Mouse (Mus musculus): ENCODE measurements around the gene Zfp629. TPM values are rescaled to one million over a fixed set of nuclear protein-coding genes. Genes with fewer than 3 reads are reported as not detected.

Gene Zfp629
- 3.5 TPM for polyA plus RNA-seq (2014; fragmentation: Illumina TruSeq; extraction: RNeasy Lipid Tissue Mini Kit (QIAGEN cat#74804); ENCODE audit: low read depth, low replicate concordance)

GRCm38 (mm10) chr7:127614891-127615843, at the start of gene Zfp629:
TSS of gene Zfp629 (minus strand) at chr7:127615797.

GRCm38 (mm10) chr7:127588011-127588871, 27.4 kb downstream of the Zfp629 start, which contains the start of the genes Ccdc189 and Rnf40:
TSS of gene Ccdc189 (minus strand) at chr7:127588595.
TSS of gene Rnf40 (plus strand) at chr7:127588767.

DNA sequence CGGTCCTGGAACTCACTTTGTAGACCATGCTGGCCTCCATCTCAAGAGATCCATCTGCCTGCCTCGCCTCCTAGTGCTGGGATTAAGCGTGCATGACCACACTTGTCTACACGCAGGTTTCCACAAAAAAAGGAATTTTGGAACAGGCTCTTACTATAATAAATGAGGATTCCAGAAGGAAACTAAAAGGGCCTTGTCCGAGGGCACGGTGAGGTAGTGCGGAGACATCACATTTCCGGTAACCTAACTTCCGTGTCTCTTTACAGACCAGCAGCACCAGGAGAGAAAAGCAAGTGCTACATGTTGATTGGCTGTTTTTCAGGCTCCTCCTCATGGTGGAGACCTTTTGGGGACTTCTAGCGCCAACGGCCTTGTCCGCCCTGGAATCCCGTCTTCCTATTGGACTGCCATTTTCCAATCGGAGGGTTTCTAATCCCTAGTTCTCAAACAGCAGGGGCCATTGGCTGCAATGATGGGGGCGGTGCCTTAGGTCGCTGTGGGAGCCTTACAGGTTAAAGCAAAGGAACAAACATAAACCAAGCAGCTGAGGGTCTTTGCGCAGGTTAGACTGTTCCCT, 42.6 kb downstream of the Zfp629 start, which contains the start of gene Phkg2:
Phkg2 (plus strand) TSS at position 446 of the 577 bp plus-strand sequence.

DNA sequence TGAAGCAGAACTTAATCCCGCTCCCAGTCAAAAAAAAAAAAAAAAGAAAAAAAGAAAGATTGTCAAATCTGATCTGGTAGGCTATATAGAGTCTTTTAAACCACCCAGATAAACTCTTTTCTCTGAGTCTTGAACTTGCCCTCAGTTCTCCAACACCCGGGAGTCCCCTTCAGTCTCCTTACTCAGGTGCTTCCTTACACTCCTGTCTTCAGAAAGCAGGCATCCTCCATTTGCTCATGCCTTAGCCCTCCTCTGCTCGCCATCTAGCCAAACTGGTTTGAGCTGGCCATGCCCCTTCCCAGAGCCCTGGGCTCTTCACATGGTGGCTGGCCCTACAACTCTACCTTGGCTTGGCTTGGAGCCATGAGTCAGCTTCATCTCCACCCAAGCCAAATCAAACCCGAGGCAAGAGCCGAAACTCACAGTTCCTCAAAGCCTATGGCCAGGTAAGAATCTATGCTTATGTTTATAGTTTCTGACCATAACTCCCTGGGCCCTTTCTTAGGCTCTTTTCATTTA, 54.2 kb downstream of the Zfp629 start, which contains the start of gene Tmem265:
Tmem265 (plus strand) TSS at position 51 of the 519 bp plus-strand sequence.

Other genes starting within 250 kb of the Zfp629 start
- gene Zfp747, start 239.7 kb downstream of the Zfp629 start, polyA plus RNA-seq (2014; fragmentation: Illumina TruSeq; extraction: RNeasy Lipid Tissue Mini Kit (QIAGEN cat#74804); ENCODE audit: low read depth, low replicate concordance), result 1.0 TPM
- gene 9130019O22Rik, start 228.6 kb downstream of the Zfp629 start, polyA plus RNA-seq (2014; fragmentation: Illumina TruSeq; extraction: RNeasy Lipid Tissue Mini Kit (QIAGEN cat#74804); ENCODE audit: low read depth, low replicate concordance), result 0.61 TPM
- 0.42 TPM for gene E430018J23Rik, start 222.2 kb downstream of the Zfp629 start, polyA plus RNA-seq (2014; fragmentation: Illumina TruSeq; extraction: RNeasy Lipid Tissue Mini Kit (QIAGEN cat#74804); ENCODE audit: low read depth, low replicate concordance)
- gene Zfp764, start 209.0 kb downstream of the Zfp629 start, polyA plus RNA-seq (2014; fragmentation: Illumina TruSeq; extraction: RNeasy Lipid Tissue Mini Kit (QIAGEN cat#74804); ENCODE audit: low read depth, low replicate concordance), result 0.77 TPM
- 1.4 TPM for gene Zfp688, start 193.7 kb downstream of the Zfp629 start, polyA plus RNA-seq (2014; fragmentation: Illumina TruSeq; extraction: RNeasy Lipid Tissue Mini Kit (QIAGEN cat#74804); ENCODE audit: low read depth, low replicate concordance)
- 0.48 TPM for gene Zfp689, start 166.6 kb downstream of the Zfp629 start, polyA plus RNA-seq (2014; fragmentation: Illumina TruSeq; extraction: RNeasy Lipid Tissue Mini Kit (QIAGEN cat#74804); ENCODE audit: low read depth, low replicate concordance)
- 10.5 TPM for gene Prr14, start 156.2 kb downstream of the Zfp629 start, polyA plus RNA-seq (2014; fragmentation: Illumina TruSeq; extraction: RNeasy Lipid Tissue Mini Kit (QIAGEN cat#74804); ENCODE audit: low read depth, low replicate concordance)
- gene Fbrs, start 136.6 kb downstream of the Zfp629 start, polyA plus RNA-seq (2014; fragmentation: Illumina TruSeq; extraction: RNeasy Lipid Tissue Mini Kit (QIAGEN cat#74804); ENCODE audit: low read depth, low replicate concordance), result 5.4 TPM
- gene Srcap, start 103.8 kb downstream of the Zfp629 start, polyA plus RNA-seq (2014; fragmentation: Illumina TruSeq; extraction: RNeasy Lipid Tissue Mini Kit (QIAGEN cat#74804); ENCODE audit: low read depth, low replicate concordance), result 1.8 TPM
- 3.5 TPM for gene Gm42715, start 96.2 kb downstream of the Zfp629 start, polyA plus RNA-seq (2014; fragmentation: Illumina TruSeq; extraction: RNeasy Lipid Tissue Mini Kit (QIAGEN cat#74804); ENCODE audit: low read depth, low replicate concordance)
- not detected for gene Tmem265, start 54.4 kb downstream of the Zfp629 start, polyA plus RNA-seq (2014; fragmentation: Illumina TruSeq; extraction: RNeasy Lipid Tissue Mini Kit (QIAGEN cat#74804); ENCODE audit: low read depth, low replicate concordance)
- 17.5 TPM for gene Phkg2, start 42.5 kb downstream of the Zfp629 start, polyA plus RNA-seq (2014; fragmentation: Illumina TruSeq; extraction: RNeasy Lipid Tissue Mini Kit (QIAGEN cat#74804); ENCODE audit: low read depth, low replicate concordance)
- not detected for gene Ccdc189, start 27.2 kb downstream of the Zfp629 start, polyA plus RNA-seq (2014; fragmentation: Illumina TruSeq; extraction: RNeasy Lipid Tissue Mini Kit (QIAGEN cat#74804); ENCODE audit: low read depth, low replicate concordance)
- 1.8 TPM for gene Rnf40, start 27.0 kb downstream of the Zfp629 start, polyA plus RNA-seq (2014; fragmentation: Illumina TruSeq; extraction: RNeasy Lipid Tissue Mini Kit (QIAGEN cat#74804); ENCODE audit: low read depth, low replicate concordance)
- 0.26 TPM for gene Bcl7c, start 93.1 kb upstream of the Zfp629 start, polyA plus RNA-seq (2014; fragmentation: Illumina TruSeq; extraction: RNeasy Lipid Tissue Mini Kit (QIAGEN cat#74804); ENCODE audit: low read depth, low replicate concordance)
- gene Ctf1, start 96.9 kb upstream of the Zfp629 start, polyA plus RNA-seq (2014; fragmentation: Illumina TruSeq; extraction: RNeasy Lipid Tissue Mini Kit (QIAGEN cat#74804); ENCODE audit: low read depth, low replicate concordance), result 5.0 TPM
- not detected for gene Ctf2, start 116.4 kb upstream of the Zfp629 start, polyA plus RNA-seq (2014; fragmentation: Illumina TruSeq; extraction: RNeasy Lipid Tissue Mini Kit (QIAGEN cat#74804); ENCODE audit: low read depth, low replicate concordance)
- 0.21 TPM for gene Fbxl19, start 128.7 kb upstream of the Zfp629 start, polyA plus RNA-seq (2014; fragmentation: Illumina TruSeq; extraction: RNeasy Lipid Tissue Mini Kit (QIAGEN cat#74804); ENCODE audit: low read depth, low replicate concordance)
- gene Orai3, start 154.0 kb upstream of the Zfp629 start, polyA plus RNA-seq (2014; fragmentation: Illumina TruSeq; extraction: RNeasy Lipid Tissue Mini Kit (QIAGEN cat#74804); ENCODE audit: low read depth, low replicate concordance), result 4.0 TPM
- gene Setd1a, start 160.9 kb upstream of the Zfp629 start, polyA plus RNA-seq (2014; fragmentation: Illumina TruSeq; extraction: RNeasy Lipid Tissue Mini Kit (QIAGEN cat#74804); ENCODE audit: low read depth, low replicate concordance), result 1.6 TPM
- gene Gm49388, start 169.8 kb upstream of the Zfp629 start, polyA plus RNA-seq (2014; fragmentation: Illumina TruSeq; extraction: RNeasy Lipid Tissue Mini Kit (QIAGEN cat#74804); ENCODE audit: low read depth, low replicate concordance), result not detected
- gene Hsd3b7, start 184.8 kb upstream of the Zfp629 start, polyA plus RNA-seq (2014; fragmentation: Illumina TruSeq; extraction: RNeasy Lipid Tissue Mini Kit (QIAGEN cat#74804); ENCODE audit: low read depth, low replicate concordance), result 305 TPM
- gene Stx4a, start 208.5 kb upstream of the Zfp629 start, polyA plus RNA-seq (2014; fragmentation: Illumina TruSeq; extraction: RNeasy Lipid Tissue Mini Kit (QIAGEN cat#74804); ENCODE audit: low read depth, low replicate concordance), result 12.3 TPM
- 3.2 TPM for gene Stx1b, start 208.8 kb upstream of the Zfp629 start, polyA plus RNA-seq (2014; fragmentation: Illumina TruSeq; extraction: RNeasy Lipid Tissue Mini Kit (QIAGEN cat#74804); ENCODE audit: low read depth, low replicate concordance)

Measured in liver, adult 10 weeks (tissue).